ENCODE assay signal across 8 mouse cellular contexts in the genomic region with DNA sequence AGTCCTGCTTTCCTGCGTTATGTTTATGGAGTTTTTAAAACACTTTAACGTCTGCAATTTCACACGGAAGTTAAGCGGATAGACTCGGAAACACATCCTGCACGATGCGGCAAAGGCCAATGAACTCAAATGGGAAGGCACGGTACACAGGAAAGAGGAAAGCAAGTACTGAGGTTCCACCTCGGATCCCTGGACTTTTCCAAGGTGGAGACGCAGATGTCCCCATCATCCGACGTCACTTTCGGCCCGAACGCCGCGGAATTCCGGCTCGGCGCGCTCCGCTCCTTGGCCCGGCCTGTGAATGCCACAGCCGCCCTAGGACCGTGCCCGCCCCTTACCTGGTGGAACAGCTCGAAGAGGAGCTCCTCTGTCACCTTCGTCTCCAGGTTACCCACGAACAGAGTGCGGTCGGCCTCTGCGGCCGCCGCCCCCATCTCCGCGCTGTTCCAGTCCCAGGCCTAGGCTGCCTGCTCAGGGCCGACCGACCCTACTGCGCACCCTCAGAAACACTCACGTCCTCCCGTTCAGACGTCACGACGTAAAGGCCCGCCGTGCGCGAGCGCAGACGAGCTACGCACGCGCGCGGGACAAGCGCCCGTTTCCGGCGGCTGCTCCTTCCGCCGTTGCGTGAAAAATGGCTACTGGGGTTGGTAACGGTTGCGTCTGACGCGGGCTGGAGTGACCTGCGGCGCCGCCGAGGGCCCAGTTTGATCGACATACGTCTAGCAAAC. TPM values are rescaled to one million over a fixed set of nuclear protein-coding genes. Genes with fewer than 3 reads are reported as not detected.
DNase-seq lines count a peak whose midpoint lies in the region; ATAC-seq lines count a peak whose summit lies in the region.

Rbm7 (minus strand) TSS at position 483 of the 731 bp plus-strand sequence.
Gm5617 (plus strand) TSS at position 626 of the 731 bp plus-strand sequence.

- H3K4me1 ChIP-seq in hindbrain, embryonic 11.5 days (replicated peaks; ENCODE audit: control insufficient read depth, insufficient read depth, low read length): peaks cover 4% of the 10 kb centered on the region; the same call in 1 of the 2 replicates

- peak; percentile 95 for DNase-seq in Muller cell, postnatal 12 days (ENCODE audit: inconsistent ontology term)
- DNase-seq in cerebellum, adult 9-11 months: peak; percentile 96
- DNase-seq in frontal cortex, adult 2 months (ENCODE audit: extremely low spot score in 1 of 2, low spot score in 1 of 2): peak; percentile 89 to 96
- peak; percentile 98 for DNase-seq in hindbrain, embryonic 11.5 days (ENCODE audit: low spot score)
- peak; percentile 94 to 95 for DNase-seq in layer of hippocampus, postnatal 10 days (ENCODE audit: low spot score in 2 of 2)
- DNase-seq in lung, postnatal 10 days: peak; percentile 97
- DNase-seq in ovary, postnatal 36 days (ENCODE audit: low spot score): peak; percentile 92
- peak; percentile 90 to 94 for DNase-seq in thymus, postnatal 36 days

- H3K4me2 ChIP-seq in hindbrain, embryonic 11.5 days (replicated peaks; ENCODE audit: low read depth, low read length): peak within 1 kb of the TSS; percentile 83

- no peaks in the 10 kb centered on the region for H3K9me3 ChIP-seq in hindbrain, embryonic 11.5 days (ENCODE audit: control insufficient read depth, low read length)

- peak within 1 kb of the TSS; percentile 83 for H3K4me3 ChIP-seq in hindbrain, embryonic 11.5 days (ENCODE audit: low read depth, low read length)

- H3K27ac ChIP-seq in hindbrain, embryonic 11.5 days (ENCODE audit: low read depth, low read length): peak within 1 kb of the TSS; percentile 77

- H3K9ac ChIP-seq in hindbrain, embryonic 11.5 days (ENCODE audit: low read depth, low read length): peak within 1 kb of the TSS; percentile 92

- no peaks in the 10 kb centered on the region for H3K36me3 ChIP-seq in hindbrain, embryonic 11.5 days (ENCODE audit: control insufficient read depth, insufficient read depth, low read length)

- H3K27me3 ChIP-seq in hindbrain, embryonic 11.5 days (ENCODE audit: control insufficient read depth, insufficient read depth, low read length): no peaks in the 10 kb centered on the region

- ATAC-seq in hindbrain, embryonic 11.5 days (ENCODE audit: low FRiP score): peak; percentile 99

- WGBS in hindbrain, embryonic 11.5 days: under 1% methylated on average over 71 of the region's 72 CpGs

RNA-seq across cellular contexts. Expression of gene Rbm7, which starts in this region (rescaled TPM):
- 32.4 and 36.4 TPM in 2 replicates for polyA plus RNA-seq in frontal cortex, adult 2 months (2012; rRNA removed)
- 116 and 122 TPM in 2 replicates for polyA plus RNA-seq in hindbrain, embryonic 11.5 days (2014; fragmentation: Nextera tagmentation; extraction: Ambion mirVana)
- 10 to 100 TPM; 37.4 to 39.3 TPM for total RNA-seq in layer of hippocampus, postnatal 10 days (2021)

RNA-seq across cellular contexts. Expression of gene Gm5617, which starts in this region (rescaled TPM):
- polyA plus RNA-seq in frontal cortex, adult 2 months (2012; rRNA removed): 12.4 and 20.9 TPM in 2 replicates
- 34.5 and 35.2 TPM in 2 replicates for polyA plus RNA-seq in hindbrain, embryonic 11.5 days (2014; fragmentation: Nextera tagmentation; extraction: Ambion mirVana)
- total RNA-seq in layer of hippocampus, postnatal 10 days (2021): 10 to 100 TPM in 1 of 2 experiments, 1 to 10 TPM in 1; 9.8 to 11.5 TPM

Comparison
In these comparisons a context has a peak if more than half of its experiments do, and no peak if none do; other contexts are left out.
1. Peak in every context shown above with its lines: DNase-seq, ATAC-seq, H3K4me3 ChIP-seq and H3K27ac ChIP-seq.